Mouse (Mus musculus): Measurements from ENCODE around the gene Tbc1d10a. TPM values are rescaled to one million over a fixed set of nuclear protein-coding genes. Genes with fewer than 3 reads are reported as not detected.

Tbc1d10a gene
- 66.6 TPM for total RNA-seq (2023)

GRCm38 (mm10) chr11:4186486-4187317 is at the start of gene Tbc1d10a:
Gene Tbc1d10a, plus strand, starts transcription at chr11:4186789.

GRCm38 (mm10) chr11:4159808-4160708 is 26.5 kb upstream of the Tbc1d10a start, which contains the start of the genes Ccdc157 and Sf3a1:
Gene Ccdc157, minus strand, starts transcription at chr11:4160293.
Gene Sf3a1, plus strand, starts transcription at chr11:4160350.

GRCm38 (mm10) chr11:4217914-4218629 is 31.5 kb downstream of the Tbc1d10a start, which contains the start of gene Castor1:
Gene Castor1, plus strand, starts transcription at chr11:4218225.

GRCm38 (mm10) chr11:4235665-4236545 is 49.3 kb downstream of the Tbc1d10a start, which contains the start of gene Osm:
Gene Osm, plus strand, starts transcription at chr11:4236420.

GRCm38 (mm10) chr11:4256846-4257607 is 70.4 kb downstream of the Tbc1d10a start, which contains the start of gene Lif:
Gene Lif, plus strand, starts transcription at chr11:4257557.

Other genes with a start within 250 kb of the Tbc1d10a start
- 64.9 TPM for gene Pes1, start 222.8 kb upstream of the Tbc1d10a start, total RNA-seq (2023)
- gene 4930556J24Rik, start 210.0 kb upstream of the Tbc1d10a start, total RNA-seq (2023), result not detected
- gene Gal3st1, start 203.2 kb upstream of the Tbc1d10a start, total RNA-seq (2023), result not detected
- not detected for gene Sec14l4, start 155.3 kb upstream of the Tbc1d10a start, total RNA-seq (2023)
- not detected for gene Sec14l3, start 121.9 kb upstream of the Tbc1d10a start, total RNA-seq (2023)
- not detected for gene Mtfp1, start 91.3 kb upstream of the Tbc1d10a start, total RNA-seq (2023)
- gene Sec14l2, start 63.4 kb upstream of the Tbc1d10a start, total RNA-seq (2023), result 1.0 TPM
- gene Rnf215, start 51.6 kb upstream of the Tbc1d10a start, total RNA-seq (2023), result 29.4 TPM
- 8.5 TPM for gene Ccdc157, start 26.5 kb upstream of the Tbc1d10a start, total RNA-seq (2023)
- gene Sf3a1, start 26.4 kb upstream of the Tbc1d10a start, total RNA-seq (2023), result 50.1 TPM
- gene Castor1, start 31.4 kb downstream of the Tbc1d10a start, total RNA-seq (2023), result 14.1 TPM
- 14.2 TPM for gene Osm, start 49.6 kb downstream of the Tbc1d10a start, total RNA-seq (2023)
- 0.89 TPM for gene Lif, start 70.8 kb downstream of the Tbc1d10a start, total RNA-seq (2023)